Mouse (Mus musculus) bone marrow macrophage, adult 2 months (primary cell): ENCODE results near the gene Cetn4.

Experiments used
- CTCF ChIP-seq: IDR thresholded peaks from 2 replicates; pipeline ENCODE4 v1.5.1; 2012; ENCODE audit warnings: low read depth, mild to moderate bottlenecking, low read length, moderate library complexity
- POLR2A ChIP-seq: IDR thresholded peaks from 2 replicates; pipeline ENCODE4 v1.6.1; 2012; ENCODE audit warnings: mild to moderate bottlenecking, low read depth, low read length, borderline replicate concordance

GRCm38 (mm10) chr3:37292654-37293053 lies 19.9 kb downstream of the Cetn4 start:
- TF ChIP-seq POLR2A (no peak), CTCF (no peak)
